Mouse (Mus musculus) neural tube, embryonic 10.5 days (tissue): ENCODE results near the gene Cdc14a.

Experiments
- DNase-seq: peaks from one replicate; pipeline ENCODE4 v3.0.0-alpha.2; 2017; ENCODE audit warnings: low spot score; ENCODE audit errors: extremely low spot score

The Cdc14a gene

DNA sequence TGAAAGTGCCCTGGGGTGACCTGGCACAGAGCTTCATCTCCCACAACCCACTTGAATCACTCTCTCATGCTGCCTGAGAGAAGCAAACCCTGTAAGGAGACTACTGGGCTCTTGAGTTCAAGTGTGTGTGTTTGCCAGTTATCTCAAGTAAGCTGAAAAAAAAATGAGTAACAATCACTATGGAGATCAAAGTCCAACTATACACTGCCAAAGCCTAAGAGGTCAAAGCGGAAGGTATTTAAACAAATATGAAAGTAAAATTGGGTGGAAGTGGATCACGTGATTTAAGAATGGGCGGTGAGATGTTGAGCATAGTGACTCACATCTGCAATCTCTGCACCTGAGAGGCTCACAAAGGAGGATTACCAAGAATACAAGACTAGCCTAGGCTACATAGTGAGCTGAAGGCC lies 9.4 kb downstream of the Cdc14a start:
- DNase-seq = no peak

DNA sequence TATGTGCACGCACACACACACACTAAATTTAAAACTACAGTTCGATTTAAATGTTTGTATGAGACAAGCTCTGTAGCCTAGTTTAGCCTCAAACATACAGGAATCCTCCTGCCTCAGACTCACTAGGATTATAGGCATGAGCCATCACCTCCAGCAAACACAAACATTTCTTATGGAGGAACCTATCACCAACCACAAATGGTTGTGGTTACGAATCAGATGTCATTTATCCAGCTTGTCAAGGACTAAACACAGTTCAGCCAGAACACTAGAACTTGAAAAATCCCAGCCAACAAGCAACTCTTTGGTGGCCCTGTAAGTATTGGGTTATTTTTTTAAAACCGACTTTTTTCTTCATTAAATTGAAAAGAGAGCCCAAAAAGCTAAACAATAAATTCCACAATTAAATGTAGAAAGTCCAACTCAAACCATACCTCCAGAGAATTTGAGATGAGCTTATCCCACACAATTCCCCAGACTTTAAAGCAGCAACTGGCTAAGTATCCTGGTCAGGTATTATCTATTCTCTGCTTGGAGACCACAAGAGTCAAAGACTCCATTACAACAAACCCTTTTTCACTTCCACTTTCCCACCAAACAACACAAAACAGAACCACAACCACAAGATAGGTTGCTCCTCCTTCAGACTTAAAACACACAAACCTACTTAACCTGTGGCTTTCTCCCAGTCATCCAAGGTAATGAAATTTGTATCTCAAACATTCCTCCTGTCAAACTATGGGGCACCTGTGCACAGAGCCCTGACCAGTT lies 10.7 kb downstream of the Cdc14a start:
- peak; percentile 4 for DNase-seq

DNA sequence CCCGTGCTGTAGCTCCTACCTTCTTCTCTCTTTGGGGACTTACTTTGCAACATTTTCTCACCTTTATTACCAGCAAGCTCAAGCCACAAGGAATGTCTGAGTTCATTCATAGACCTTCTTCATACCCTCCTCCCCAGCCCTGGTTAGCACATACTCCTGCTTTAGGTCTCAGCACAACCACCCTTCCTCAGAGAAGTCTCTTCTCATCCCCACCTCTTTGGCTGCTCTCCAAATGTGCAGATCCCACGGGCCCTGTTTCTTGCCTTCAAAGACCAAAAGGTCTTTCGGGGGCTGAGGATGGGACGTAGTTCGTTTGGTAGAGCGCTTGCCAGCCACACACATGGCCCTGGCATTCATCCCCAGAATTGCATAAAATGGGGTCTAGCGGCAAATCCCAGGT lies 13.8 kb downstream of the Cdc14a start:
- peak; percentile 11 for DNase-seq

DNA sequence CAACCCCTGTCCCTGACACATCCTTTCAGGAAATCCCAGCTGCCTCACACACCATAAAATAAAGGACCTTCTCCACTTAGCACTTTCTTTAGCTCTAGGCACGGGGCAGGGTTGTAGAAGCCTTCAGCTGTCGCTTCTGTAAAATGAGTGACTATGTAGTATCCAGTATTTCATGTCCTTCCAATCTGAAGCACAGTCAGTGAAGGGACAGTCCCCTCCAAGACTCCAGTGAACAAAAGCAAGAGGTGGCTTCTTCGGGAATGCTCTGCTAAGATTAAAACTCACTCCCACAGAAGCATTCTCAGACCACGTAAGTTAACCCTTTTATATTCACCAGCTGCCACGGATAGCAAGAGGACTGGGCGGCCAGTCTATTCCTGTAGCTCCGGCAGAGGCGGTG lies 14.3 kb downstream of the Cdc14a start:
- peak; percentile 11 for DNase-seq

DNA sequence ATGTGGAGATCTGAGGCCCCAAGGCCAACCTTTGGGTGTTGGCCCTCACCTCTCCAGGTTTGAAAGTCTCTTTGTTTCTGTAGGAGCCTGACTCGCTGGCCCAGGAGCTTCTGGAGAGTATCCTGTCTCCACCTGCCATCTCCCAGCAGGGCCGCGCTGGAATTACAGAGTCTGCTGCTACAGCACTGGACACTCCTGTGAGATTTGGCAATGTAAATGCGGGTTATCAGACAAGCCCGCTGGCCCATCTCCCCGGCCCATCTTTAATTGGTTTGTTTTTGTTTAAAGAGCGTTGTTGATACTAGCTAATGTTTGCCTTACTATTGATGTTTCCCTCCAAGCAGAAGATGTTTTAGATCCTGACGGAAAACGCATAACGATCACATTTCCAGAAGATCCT lies 15.0 kb downstream of the Cdc14a start:
- no peak for DNase-seq

DNA sequence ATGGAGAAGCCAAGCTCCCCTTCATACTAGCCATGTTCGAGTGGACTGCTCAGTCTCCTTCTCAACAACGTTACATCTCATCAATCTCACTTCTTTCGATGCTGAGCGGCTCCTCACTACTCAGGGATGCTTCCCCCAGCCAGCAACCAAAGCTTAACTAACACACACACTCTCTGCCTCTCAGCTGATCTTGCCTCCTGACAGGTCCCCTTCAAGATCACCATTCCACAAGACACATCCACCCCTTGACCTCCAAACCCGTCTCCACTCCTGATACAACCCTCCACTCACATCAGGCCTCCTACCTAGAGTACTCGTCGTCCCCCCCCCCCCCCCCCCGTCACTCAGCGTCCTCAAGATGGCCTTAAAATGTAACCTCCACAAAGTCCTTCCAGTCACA lies 18.3 kb downstream of the Cdc14a start:
- no peak for DNase-seq

DNA sequence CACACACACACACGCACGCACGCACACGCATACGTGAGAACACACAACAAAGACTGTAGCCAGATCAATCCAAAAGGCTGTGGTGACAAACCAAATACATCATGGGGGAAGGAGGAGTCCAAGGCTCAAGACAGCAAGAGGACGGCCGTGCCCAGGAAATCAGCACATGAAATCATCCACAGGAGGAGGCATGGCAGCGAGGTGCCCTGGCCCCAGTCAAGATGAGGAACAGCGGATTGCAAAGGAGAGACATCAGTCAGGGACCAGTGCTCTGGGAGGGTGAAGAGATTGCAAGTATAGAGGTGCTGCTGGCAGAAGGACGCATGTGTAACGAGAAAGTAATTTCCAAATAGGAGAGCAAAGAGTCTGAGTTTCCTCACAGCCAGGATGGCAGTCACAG lies 22.4 kb downstream of the Cdc14a start:
- no peak for DNase-seq

DNA sequence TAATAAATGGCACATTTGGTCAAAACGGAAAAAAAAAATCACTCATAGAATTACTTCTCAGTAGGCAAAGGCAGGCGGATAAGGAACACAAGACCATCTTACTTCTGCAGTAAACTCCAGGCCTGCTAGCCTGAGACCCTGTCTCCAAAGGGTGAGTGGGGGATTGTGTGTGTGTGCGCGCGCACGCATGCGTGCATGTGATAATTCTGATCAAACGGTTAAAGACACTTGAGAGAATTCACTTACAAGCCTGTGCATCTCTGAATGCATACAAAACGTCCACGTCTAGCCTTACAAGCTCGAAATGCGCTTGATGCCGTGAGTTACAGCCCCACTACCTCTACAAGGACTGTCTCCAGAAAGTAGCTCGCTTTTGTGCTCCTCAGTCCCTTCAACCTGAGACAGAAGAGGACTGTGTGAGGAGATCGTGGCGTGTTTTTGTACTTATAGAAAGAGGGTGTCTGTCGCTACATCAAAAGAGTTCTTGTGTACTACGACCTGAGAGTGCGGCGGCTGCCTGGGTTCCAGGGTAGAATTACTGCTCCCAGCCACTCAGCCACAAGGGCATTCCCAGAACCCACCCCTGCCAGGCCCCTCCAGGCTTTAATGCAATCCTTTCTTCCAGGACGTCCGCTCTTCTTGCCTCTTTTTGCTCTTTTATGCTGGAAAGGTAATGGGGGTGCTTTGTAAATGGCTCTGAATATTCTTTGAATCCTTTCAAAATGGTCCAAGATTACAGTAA lies 24.3 kb downstream of the Cdc14a start:
- no peak for DNase-seq

DNA sequence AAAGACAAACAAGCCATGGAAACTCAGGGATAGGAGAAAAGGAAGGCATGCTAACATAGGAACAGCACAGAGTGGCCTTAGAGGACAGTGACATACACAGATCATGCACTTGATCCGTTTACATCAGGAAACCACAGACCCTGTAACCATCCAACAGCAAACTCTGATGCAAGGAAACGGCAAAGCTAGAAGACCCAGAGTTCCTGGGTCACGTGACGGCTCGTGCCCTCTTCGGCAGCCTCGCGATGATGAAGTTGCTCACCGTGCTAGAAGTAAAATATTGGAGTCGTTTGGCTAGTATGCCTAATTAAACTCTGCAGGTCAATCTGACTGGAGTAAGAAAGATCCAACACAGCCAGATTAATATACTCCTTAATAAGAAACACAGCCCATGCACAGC lies 25.3 kb downstream of the Cdc14a start:
- DNase-seq = no peak

DNA sequence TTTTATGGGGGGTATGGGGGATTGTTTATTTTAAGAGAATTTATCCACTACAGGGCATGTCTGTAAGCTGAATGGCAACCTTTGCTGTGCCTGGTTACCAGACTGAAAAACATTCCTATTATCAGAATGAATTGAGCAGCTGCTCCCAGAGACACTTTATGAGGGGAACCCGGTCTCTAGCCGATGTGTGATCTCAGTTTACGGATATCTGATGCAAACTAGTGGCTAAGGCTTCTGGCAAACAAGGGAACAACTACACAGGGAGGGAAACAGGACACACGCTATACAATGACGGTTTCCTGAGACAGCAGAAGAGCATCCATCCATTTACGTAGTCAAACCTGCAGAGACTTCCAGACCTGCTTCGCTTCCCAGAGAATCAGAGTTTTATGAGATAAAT lies 25.9 kb downstream of the Cdc14a start:
- no peak for DNase-seq

DNA sequence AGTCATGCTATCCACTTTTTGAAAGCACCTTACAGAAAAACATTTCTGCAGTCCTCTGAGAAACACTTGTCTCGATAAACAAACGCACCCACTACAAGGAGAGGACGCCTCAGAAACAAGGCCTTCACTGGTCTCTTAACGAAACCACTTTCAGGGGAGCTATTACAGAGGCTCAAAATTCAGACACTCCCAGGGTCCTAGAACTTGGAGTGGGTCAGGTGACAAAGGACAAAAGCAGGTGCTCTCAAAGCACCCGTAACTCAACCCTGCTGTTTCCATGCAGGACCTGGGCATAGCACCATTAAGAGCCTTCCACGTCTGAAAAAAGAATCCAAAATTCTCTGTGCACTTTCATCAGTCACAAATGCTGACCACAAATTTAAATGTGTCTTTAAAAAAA lies 26.5 kb downstream of the Cdc14a start:
- no peak for DNase-seq

DNA sequence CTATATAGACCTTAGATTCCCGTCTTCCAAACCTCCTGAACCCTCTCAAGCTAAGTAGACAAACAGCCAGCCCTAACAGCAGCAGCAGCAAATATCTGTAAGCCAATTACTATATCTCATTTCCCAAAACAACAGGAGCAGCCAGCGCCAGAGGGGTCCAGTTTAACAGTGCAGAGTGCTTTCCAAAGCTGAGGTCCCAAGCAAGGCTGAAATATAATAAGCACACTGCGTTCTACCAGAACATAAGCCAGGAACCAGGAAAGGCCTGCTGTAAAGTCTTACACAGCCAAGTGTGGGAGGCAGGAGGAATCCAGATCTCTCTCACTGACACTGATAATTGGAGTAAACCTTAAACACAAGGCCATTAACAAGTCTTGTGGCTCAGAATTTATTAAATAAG lies 27.3 kb downstream of the Cdc14a start:
- no peak for DNase-seq

DNA sequence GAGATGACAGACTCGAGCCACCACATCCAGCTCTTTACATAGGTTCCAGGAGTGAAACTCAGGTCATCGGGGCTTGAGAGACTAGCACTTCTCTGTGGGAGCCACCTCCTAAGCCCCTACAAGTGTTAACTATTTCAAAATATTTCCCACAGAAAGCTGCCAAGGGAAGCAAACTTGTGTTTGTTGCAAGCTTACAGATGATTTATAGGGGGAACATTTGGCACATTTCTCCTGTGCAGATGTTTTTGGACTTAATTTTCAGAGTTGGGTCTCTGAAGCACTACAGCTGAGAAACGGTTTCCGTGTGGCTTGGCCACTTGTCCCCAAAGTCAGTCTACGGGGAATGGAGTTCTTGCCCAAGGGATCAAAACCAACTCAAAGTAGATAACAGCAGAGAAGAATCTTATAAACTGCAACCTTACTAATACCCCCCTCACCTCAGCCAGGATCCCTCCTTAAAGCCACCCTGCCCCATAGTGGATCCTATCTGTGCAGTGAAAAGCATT lies 28.9 kb downstream of the Cdc14a start:
- no peak for DNase-seq

DNA sequence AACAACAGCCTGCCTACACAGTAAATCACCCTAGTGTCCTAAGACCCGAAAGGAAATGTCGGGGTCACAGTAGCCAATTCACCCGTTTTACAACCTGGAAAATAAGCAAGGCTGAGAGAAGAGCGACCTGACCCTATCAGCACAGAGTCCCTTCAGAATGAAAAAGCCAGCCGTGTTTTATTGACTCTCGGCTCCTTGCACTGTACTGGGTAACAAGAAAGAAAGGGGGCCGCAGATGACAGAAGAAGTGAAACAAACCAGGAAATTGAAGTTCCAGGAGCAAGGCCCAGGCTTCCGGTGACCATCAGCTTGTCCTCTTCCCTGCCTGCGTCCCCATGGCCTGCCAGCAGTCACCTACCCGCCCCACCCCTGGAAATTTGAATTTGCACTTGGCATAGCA lies 32.4 kb downstream of the Cdc14a start:
- DNase-seq = no peak

DNA sequence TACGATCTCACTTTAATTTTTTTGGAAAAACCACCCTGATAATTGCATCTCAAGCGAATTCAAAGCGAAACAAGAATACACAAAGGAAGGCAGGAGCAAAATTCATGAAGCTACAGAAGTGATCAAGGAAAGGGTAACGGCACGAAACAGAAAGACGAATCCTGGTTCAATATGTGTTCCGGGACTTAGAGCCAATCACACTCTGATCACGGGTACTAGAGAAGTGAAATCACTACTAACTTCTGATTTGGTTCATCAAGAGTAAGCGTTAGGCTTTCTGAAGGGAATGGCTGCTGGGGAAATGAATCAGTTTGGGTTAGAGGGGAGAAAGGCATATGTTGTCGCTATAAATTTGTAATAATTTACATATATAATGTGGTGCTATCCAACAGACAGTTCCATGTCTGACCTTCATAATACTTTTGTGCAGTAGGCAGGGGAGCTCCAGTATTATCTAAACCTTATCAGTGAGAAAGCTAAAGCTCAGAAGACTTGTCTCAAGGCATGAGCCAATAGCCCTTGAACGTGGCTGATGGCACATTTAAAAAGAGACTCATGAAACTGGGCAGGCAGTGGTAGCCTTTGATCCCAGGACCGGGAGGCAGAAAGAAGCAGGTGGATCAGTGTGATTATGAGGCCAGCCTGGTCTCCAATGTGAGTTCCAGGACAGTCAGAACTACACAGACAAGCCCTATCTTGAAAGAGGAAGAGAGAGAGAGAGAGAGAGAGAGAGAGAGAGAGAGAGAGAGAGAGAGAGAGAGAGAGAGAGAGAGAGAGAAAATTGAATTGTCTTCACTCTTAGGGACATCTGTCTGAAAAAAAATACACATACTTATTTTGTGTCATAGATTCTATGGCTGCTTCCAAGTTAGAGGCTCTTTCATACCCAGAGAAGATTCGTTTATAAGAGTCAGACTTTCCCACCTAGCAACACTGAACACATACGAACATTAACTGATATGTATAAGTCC lies 34.0 kb downstream of the Cdc14a start:
- DNase-seq = no peak

DNA sequence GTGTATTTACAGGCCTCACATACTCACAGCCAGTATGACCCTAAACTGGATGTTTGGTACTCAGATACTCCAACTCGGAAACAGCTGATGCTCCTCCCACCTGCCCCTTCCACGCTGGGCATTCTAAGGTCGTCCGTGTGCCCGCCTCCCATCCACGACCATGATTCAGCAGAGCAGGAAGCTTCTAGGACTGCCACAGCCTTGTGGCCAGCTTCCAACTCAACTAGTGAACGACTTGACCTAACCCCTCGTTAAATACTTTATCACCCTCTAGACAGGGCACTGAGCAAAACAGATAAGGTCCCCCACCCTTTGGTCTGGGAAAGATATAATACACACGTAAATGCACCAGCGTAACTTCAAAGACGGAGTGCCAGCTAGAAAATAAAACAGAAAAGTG lies 35.0 kb downstream of the Cdc14a start:
- no peak for DNase-seq

DNA sequence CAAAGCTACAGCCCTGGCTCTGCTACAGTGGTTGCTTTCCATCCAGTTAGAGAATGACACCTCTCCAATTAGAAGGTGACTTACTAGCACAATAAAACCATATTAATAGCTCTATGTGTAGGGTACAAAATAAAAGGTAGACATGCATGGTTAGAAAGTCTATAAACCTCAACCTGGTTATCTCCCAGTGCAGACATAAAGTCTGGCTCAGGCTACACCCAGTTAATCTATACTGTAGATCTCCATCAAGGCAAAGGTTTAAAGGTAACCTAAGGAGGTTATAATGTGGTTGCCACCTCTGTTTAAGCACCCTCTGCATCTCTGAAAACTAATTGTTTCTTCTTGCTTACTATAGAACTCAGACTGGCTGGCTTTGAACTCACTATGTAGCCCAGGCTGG lies 36.9 kb downstream of the Cdc14a start:
- no peak for DNase-seq

DNA sequence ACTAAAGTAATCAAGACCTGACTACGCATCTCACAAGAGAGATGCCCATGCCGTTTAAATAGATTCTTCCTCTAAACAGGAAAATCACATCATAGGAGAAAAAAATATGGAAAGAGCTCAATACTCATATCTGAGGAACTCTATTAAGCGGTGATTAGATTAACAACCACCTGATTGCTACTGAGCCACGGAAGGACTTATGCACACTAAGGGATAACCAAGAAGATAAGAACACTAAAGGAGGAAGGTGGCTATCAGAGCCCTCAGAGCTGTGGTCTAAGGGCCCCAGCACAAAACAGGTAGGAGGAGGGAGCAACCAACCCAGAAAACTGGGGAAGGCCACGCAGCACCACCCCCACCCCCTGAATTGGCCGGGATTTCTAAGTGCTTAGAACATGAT lies 37.5 kb downstream of the Cdc14a start:
- no peak for DNase-seq

DNA sequence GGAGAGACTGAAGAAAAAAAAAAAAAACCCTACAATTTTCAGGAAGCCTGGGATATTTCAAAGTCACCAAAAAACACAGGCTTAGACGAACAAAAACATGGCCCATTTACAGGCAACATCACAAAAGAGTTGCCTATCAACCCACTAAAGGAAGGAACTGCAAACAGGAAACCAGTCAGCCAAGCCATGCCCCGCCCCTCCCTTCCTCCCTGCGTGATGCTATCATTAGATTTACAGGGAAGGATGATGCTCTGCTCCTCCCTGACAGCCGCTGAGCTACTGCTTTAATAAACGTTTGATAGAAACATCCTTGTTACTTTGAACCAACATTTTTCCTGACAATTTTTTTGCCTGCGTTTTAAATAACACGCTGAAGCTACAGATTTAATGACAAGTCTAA lies 39.5 kb downstream of the Cdc14a start:
- no peak for DNase-seq

DNA sequence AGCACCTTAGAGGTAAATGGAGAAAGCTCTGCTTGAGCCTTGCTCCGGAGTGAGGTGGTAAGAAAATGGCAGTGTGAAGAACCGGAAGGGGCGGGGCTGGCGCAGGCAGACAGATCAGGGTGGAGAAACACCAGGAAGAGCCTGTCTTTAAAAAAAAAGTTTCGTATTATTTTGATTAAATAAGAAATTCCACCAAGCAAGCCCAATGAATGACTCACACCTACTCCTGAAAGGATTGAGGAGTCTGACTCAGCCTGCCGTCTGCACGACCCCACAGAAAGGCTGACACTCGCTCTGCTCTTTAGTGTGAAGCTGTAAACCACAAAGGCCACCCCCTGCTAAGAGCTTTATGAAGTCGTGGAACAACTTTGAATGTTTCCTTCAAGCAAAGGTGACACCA lies 43.5 kb downstream of the Cdc14a start:
- DNase-seq = no peak

DNA sequence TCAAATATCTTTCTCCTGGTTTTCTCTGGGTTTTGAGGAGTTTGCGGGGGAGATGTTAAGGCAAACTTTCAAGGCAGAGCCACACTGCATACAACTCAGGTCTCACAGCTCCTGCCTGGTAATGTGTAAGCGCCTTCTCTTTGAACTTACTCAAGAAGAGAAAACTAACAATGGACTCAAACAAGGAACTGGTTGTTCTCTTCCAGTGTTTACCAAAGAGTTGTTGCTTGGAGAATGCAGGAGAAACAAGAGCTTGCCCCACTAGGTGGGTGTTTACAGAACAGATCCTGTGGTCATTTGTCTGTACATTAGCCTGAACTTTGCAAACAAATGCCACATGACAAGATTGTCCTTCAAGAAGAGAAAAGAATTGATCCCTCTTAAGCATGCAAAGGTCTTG lies 48.4 kb downstream of the Cdc14a start:
- no peak for DNase-seq

DNA sequence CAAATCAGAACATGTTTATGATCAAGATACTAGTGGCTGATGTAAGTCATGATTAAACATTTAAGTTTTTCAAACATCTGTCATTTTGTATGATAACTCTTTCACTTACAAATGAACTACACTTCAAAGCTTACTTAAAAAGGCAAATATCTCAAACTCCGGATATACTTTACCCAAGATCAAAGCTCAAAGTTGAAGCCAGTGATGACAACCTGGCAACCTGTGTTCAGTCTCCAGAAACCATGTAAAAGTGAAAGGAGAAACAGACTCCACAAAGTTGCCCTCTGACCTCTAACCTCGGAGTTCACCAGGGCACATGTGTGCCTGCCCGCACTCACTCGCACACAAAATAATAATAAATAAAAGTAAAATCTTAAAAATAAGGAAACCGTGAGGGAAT lies 49.3 kb downstream of the Cdc14a start:
- no peak for DNase-seq
